Mouse (Mus musculus) embryo, embryonic 11 days (tissue): ENCODE results near the gene Olfr1392.
"Not testable (repeated sequence)": the region's sequence is repeated elsewhere in the genome, so short reads cannot be mapped to it uniquely, and the experiment has no call there.

Experiments
- DNase-seq: peaks from one replicate; pipeline ENCODE4 v3.0.0-alpha.2; 2015

Olfr1392 gene

DNA sequence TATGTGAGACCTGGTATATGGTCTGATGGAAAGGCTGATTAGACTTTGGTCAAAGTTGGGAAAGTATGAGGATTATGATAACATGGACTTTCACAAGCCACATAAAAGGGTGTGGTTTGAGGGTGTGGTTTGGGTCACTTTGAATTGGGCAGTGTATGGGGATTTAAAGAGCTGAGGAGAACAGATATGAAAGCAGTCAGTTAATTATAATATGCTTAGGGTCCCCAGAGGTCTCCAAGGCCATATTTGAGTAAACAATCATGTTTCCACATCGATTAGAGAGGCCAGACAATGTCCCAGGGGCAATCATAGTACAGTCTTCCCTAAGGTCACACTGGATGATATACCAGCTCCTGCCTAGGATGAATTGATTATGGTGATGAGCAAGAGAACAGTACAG is at the start of gene Olfr1392:
Olfr1392 (plus strand) TSS at position 301 of the 400 bp plus-strand sequence.
- not testable (repeated sequence) for DNase-seq

DNA sequence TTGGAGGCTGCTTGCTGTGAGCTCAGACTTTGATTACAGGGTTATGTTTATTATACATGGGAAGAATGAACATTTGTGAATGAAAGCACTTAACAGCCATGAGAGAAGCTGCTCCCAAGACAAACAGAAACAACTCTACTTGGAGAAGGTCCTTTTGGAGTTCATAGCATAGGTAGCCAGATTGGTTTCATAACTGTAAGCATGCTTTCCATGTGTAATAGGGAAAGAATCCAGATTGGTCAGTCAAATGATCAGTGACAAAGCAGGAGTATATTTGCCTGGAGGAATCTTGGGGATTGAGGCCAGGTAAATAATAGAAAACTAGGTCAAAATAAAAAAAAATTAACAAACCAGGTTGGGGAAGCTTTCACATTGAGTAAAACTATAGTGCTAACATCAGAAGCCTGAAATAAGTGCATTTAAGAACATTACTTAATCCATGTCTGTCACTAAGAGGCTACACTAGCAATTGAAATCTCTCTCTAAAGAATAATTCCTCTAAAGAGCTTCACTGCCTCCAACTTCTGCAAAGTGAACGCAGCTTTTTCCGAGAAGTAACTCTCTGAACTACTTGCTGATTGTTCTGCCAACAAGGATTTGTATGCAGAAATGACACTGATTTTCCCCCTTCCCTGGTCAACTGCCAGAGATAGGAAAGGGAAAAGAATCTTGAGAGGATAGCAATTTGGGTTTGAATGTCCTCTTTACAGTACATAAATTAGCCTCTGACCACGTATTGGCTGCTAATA is 49.4 kb upstream of the Olfr1392 start:
- DNase-seq = no peak

DNA sequence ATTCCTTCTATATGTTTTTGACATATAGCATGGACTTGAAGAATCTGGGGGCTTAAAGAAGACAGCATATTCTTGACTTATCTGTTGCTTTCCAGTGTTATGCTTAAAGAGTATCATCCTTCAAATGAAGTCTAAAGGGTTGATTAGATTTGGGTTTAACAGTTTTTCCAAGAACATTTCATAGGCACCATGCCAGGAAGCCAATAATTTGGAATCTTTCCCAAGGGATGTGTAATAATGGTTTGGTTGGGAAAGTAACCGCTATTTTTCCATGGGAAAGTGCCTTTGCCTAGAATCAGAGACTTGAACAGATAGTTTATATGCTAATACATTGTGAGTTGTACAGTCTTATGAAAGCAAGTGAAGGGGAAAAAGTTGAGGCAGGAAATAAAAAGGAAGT is 48.2 kb upstream of the Olfr1392 start:
- no peak for DNase-seq

DNA sequence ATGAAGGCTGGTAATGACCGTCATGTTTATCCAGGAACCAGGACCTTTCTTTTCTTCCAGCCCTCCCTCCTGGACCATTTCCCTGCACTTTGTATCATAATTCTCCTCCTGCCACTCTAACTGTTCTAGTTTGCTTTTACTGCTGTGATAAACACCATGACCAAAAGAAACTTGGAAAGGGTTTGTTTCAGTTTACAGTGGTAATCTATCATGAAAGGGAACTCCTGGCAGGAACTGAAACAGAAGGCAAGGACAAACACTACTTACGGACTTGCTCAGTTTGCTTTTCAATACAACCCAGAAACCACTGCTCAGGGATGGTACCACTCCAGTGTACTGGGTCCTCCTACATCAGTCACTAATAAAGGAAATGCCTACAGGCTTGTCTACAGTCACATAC is 47.5 kb upstream of the Olfr1392 start:
- DNase-seq = no peak

DNA sequence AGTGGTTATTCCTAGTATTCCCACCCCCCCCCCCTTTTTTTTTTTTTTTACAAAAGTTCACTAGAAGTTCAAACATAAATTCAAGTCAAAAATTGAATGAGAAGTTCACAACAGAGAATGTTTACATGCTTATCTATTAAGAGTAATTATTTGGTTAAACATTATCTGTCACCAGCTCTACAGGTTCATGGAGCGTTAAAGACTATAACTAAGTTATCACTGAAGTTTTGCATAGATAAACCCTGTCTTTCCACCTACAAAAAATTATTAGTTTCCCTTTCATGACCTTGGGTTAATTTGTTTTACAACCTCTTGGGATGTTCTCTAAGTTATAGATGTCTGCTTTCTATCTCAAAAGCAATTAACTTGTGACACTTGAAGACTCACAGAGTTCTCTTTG is 44.8 kb upstream of the Olfr1392 start:
- DNase-seq = no peak

DNA sequence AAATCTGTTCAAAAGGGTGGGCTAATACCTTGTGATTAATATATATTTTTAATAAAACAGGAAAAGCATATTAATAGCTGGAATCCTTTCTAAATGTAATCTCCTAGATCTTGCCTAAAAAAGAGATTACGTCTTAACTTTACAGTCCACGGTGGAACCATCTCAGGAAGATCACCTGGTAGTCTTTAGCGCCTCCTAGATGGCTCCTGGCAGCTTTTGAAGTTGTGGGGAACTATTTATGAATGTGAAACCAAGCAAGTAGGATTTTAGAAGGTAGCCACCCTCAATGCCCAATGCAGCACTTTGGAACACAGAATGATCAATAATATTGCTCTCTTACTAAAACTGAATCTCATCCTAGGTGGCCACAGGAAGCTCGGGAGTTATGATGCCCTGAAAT is 44.2 kb upstream of the Olfr1392 start:
- DNase-seq = no peak

DNA sequence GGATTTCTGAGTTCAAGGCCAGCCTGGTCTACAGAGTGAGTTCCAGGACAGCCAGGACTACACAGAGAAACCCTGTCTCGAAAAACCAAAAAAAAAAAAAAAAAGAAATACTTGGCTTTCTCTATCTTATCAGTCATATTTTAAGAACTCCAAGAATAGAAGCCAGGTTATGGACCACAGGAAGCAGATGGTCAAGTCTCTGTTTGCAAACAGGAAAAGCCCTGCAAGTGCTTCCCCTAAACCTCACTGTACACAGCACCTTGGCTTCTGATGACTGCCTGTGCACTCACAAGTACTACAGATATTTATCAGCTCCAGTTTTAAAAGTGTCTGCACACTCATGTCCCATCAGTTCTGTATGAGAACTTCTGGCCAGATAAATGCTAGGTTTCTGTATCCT is 43.6 kb upstream of the Olfr1392 start:
- no peak for DNase-seq

DNA sequence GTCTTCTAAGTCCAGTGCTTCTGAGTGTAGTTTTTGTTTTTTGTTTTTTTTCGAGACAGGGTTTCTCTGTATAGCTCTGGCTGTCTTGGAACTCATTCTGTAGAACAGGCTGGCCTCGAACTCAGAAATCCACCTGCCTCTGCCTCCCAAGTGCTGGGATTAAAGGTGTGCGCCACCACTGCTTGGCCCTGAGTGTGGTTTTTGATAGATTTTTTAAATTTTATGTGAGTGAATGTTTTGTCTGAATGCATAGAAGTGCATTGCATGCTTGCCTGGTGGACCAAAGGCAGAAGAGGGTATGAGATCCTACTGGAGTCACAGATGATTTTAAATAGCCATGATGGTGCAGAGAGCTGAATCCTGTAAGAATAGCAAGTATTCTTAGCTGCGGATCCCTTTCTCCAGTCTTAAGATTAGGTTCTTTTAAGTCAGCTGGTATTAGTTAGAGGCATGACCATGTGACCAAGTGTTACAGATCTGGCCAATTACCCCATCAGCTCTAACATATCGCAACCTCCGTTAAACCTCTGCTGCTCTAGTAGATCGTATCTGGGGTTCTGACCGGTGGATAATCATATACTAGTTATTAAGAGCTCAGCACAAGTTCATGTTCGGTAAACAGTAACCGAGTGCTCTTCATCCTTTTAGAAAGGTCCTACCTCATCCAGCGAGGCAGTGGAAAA is 42.0 kb upstream of the Olfr1392 start:
- peak; percentile 54 for DNase-seq

DNA sequence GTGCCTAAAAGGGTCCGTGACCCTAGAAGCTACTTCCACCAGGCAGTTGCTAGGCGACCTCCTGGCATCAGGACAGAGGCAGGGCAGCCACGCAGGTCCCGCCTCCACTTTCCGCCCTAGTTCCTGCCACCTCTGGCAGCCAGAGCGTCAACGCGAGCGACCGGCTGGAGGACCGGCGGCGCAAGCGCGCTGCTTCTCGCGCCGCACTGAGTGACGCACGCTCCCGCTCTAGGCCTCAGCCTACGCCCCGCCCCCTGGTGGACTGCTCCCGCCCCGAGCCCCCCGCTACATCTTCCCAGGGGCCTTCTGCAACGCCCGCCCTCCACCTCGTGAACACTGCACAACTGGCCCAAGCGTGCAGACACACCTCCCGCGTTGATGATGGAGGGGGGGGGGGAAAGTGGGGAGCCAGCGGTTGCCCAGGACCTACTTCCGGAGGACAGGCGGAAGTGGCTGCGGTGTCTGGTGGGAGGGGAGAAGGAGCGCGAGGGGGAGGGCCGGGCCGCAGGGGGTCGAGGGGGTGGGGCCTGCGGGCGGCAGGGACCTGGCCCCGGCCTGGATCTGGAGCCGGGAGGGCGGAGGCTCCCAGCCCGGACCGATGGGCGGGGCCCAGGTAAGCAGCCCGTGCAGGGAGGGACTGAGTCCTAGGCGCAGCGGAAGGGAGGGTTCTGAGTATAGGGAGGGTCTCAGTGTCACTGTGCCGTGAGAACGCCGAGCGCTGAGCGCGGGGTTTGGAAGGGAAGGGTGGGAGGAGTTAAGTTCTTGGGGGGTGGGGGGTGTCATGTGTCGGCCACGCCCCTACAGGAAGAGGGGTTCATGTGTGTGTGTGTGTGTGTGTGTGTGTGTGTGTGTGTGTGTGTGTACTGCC is 41.1 kb upstream of the Olfr1392 start, which contains the start of gene Mgat1:
Mgat1 (plus strand) TSS at position 465 of the 868 bp plus-strand sequence.
- peak; percentile 98 for DNase-seq

DNA sequence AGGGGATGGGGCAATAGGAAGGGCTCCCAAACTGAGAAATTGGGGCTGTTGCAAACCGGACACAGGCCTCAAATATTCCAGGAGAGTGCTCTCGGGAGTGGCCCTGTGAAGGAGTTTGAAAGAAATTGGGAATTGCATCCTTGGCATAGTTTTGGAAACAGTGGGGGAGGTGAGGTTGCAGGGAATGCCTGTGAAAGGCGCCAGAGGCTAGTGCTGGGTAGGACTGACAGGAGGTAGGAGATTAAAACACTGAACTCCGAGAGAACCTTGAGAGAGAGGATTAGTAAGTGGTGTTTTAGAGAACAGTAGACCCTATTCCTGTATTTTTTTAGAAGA is 40.5 kb upstream of the Olfr1392 start:
- no peak for DNase-seq

DNA sequence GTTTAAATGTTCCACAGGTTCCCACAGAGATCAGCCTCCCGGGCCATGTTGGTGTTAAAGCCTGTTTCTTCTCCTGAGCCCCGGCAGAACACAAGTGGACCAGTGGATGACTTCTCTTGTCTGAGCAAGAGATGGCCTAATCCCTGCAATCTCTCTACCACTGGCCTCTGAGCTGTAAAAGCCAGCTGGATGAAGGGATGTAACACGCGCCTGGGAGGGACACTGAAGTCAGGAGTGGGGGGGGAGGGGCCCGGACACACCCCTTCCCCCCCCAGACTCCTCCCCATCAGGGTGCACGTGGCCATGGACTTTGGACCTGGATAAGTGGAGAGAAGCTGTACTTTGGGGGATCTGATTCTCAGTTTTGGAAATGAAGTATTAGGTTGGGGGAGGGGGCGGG is 39.9 kb upstream of the Olfr1392 start:
- DNase-seq = peak; percentile 32

DNA sequence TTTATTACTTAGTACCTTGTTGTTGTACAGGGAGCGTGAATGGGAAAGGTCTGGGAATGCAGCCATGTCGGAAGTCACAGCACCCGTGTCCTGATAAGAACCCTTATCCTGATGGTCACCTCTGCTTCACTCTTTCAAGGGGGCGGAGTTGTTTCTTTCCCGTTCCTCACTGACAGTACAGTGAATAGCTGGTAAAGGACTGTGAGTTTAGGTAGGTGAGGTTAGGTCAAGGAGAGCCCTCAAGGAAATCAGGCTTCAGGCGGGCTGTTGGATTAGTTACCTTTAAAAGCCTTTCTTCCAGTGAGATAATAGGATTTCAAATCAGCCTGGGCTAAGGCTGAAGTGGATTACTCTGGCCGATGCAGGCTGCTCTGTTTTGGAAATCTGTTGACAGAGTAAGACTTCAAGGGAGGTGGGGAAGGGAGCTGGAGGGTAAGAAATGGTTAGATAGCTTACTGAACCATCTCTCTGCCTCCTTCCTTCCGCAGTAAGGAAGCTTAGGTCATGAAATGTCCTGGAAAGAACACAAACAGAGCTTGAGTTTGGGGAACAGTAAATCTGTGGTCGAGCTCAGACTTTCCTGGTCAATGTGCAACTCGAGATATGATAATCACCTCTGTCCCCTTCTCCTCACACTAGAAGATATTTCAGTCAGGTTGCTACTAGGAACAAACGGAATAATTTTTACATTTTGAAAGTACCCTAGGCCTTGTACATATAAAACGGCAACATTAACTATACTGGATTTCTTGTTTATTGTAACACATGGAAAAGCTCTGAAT is 39.3 kb upstream of the Olfr1392 start:
- no peak for DNase-seq

DNA sequence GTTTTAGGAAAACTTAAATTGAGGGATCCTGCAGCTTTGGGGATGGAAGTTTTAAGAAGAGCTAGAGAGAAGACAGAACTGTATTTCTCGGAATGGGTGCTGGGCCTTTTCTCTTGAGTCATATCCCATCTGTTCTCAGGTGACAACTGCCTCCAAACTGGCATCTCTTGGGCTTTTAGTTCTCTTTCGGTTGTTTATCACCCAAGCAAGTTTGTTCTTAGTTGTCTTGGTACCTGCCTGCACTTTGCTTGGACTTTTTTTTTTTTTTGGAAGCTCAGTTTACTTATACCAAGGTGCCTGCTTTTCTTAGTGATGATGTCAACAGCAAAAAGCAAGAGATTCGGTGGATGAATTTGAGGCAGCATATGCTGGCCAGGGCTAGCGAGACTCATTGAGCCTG is 38.6 kb upstream of the Olfr1392 start:
- DNase-seq = no peak

DNA sequence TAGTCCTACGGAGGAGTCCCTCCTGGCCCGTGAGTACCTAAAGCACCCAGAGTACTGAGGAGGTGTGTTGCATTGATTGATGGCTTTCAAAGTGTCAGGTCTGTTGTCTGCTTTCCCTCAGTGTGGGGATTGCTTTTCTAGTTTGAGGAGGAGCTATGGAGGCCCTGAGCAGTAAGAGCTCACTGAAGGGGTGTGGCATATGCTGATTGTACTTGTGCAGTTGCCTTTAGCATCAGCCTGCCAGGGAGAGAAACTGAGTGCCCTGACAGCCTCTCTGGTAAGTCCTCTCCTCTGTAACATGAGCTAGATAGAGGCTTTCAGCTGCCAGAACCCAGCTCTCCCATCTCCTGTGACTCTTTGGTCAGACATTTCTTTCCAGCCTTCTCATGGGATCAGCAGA is 37.8 kb upstream of the Olfr1392 start:
- no peak for DNase-seq

DNA sequence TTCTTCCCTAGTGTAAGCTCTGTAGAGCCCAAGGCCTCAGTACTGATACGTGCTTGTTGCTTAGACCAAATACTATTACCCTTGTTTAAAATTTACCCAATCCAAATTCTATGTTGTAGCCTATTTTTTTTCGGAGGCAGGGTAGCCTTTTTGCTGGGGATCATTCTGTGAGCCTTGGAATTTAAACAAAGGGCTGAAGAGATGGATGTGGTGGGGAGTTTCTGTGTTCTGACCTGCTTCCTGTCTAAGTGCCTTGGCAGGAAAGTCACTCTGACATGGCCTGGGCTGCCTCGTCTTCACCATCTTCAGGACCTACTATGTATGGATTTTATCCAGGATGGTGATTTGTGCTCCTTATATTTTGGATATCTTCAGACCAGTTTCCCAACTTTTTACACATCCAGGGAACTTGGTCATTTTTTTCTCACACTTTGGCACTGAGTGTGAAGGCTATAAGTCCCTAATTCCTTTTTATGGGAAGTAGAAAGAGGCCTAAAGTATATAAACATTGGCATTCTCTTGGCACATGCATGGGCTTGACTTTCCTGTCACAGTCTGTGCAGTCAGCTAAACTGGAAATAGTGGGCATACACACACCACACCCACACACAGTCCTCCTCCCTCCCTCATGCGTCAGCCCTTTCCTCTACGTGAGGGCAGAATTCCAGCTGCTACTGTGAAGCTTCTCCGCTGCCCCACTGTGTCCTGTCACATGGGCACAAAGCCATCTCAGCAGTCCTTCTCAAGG is 36.7 kb upstream of the Olfr1392 start:
- no peak for DNase-seq

DNA sequence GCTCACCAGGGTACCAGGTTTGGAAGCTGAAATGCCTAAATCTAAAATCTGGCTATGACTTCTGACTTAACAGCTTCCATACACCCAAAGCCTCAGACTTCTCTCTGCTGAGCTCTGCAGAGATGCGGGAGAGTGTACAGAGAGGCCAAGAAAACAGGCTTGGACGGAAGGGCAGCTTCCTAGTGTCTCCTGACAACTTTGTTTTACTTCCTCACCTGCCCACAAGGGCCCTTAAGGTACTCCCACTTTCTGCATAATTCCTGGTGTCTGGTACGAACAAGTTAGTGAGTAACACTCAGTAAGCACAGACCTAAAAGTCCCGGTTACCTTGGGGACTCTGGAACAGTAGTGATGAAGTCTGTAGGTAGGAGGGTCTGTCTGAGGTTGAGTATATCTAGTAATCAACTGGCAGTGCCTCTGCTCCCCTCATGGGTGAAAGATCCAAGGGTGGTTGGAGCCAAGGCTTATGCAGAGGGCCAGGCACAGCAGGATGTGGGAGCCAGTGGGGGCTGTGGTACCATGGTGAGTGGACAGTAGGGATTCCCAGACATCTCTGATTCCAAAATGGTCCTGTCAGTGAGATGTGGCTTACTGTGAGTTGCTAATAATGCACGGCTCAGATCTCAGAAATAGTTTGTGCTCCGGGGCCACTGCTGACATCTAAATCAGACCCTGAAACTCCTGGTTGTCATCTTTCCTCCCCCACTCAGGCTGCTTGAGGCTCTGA is 35.9 kb upstream of the Olfr1392 start:
- DNase-seq = no peak

DNA sequence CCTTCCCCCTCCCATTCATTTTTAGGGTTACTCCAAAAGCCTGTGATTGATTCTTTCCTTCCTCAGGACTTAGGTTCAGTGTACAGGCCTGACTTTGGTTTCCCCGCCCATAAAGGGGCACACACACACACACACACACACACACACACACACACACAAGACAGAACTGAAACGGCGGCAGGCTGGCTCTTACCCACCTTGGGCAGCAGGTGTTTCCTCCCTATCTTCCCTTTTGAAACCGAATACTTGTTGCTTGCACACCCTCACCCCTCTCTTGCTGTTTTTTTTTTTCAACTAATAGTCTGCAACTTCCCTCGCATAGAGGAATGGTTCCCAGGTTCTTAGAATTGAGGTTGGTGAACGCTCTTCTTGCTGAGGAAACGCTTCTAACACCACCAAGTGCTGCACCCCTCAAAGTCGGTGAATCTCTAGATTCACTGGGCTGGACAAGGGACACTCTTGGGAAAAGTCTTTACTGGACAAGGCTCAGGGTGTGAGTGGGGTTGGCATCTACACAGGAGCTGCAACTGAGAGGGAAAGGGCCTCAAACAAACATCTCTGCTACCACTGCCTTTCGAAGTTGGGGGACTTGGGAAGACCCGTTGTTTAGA is 35.2 kb upstream of the Olfr1392 start:
- DNase-seq = peak; percentile 8

DNA sequence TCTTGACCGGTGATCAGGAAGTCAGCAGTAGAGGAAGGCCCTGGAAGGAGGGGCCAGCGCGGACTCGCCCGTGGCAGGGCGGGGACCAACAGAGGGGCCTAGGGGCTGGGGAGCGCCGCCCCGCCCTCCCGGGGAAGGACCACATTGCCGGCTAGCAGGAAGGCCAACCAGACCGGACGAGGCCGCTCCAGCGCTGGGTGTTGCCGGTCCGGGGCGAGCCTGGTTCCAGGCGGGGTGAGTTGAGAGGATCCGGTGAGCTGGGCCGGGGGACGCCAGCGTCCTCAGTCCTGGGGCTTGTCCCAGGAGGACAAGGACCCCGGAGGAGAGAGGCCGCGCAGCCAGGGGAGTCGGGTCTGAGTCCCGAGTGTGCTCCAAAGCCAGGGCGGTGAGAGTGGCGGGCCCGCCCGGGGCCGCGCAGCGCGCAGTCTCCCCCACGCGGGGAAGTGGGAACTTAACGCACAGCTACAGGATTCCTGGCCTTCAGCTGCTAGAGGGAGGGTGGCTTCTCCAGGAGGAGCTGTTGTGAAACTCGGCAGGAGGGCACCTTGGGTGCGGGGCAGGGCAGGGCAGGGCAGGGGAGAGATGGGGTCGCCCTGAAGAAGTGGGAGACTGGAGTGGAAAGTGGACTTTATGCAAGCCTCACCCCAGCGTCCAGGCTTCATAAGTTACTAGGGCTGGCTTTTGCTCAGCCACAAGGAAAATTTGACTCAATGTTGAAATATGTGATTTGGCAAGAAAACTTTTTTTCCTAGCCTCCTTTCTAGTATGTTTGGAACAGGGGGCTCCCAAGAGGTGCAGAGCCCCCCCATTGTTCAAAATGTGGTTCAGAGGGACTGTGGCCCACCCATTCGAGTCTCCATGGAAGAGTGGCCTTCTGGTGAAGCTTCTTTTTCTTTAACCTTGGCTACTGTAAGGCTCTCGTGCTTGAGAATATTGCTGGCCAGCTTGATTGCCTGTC is 34.4 kb upstream of the Olfr1392 start:
- peak; percentile 90 for DNase-seq

DNA sequence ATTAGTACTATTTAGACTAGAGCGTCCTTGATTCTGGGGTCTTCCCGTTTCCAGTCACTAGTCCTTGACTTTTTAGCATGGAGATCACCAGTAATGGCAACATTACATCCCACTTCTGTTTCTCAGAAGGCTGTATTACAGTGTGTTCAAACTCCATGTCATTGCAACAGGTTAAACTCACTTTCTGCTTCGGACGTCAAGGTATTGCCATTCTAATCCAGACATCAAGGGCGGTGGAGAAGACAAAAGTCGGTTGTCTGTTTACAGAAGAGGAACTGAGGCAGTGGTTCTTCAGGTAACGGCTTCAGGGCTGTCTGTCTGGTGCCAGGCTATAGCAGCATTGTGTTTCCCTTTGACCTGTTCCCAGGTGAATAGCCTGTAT is 33.7 kb upstream of the Olfr1392 start:
- DNase-seq = no peak

DNA sequence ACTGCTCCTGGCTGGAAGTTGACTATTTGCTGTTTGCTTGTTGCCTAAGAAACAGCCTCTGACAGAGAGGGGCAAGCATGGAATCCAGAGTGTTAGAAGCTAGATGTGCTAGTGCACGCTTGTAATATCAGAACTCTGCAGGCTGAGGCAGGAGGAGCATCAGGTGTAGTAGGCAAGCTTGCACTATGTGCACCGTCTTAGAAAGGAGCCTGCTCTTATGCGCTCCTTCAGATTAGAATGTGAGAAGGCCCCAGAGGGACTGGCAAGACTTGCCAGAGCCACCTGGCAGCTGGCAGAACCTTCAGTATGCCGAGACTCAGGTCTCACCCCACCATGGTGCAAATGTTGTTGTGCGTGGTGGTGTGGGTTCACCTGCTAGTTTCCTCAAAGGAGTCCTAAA is 33.0 kb upstream of the Olfr1392 start:
- no peak for DNase-seq
